Mouse (Mus musculus) kidney, adult 2 months (tissue): ENCODE measurements around the gene Cyp2c55.

Experiments used
- CTCF ChIP-seq: fragments of 200-500 bp; conservative IDR thresholded peaks from 2 replicates; pipeline ENCODE4 v1.5.1; 2011; ENCODE audit warnings: low read depth, mild to moderate bottlenecking, control low read depth, low read length, moderate library complexity, mixed read lengths; ENCODE audit not compliant: insufficient read depth, insufficient read length
- POLR2A ChIP-seq: fragments of 200-500 bp; IDR thresholded peaks from one replicate; pipeline ENCODE4 v1.6.1; 2011; ENCODE audit warnings: low read depth, low read length, control low read depth

DNA sequence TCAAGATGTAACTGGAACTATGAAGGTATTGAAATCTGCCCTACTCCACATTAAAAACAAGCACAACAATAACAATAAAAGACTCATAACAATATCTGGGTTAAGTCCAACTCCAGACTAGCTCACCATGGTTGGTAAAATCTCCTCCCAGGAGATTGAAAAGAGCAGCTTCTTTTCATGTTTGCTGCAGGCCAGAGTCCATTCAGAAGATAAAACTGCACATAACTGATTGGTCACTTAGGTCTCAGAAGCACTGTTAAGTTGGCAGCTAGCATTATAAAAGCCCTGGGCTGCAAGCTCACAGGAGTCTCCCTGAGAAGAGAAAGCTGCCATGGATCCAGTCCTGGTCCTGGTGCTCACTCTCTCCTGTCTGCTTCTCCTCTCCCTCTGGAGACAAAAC, at the start of gene Cyp2c55:
- TF ChIP-seq POLR2A, result no peak
- TF ChIP-seq CTCF, result no peak
